Mouse (Mus musculus) erythroblast, embryonic 14.5 days (primary cell): ENCODE data around the gene Myl9. TPM values are rescaled to one million over a fixed set of nuclear protein-coding genes. Genes with fewer than 3 reads are reported as not detected.
"Not testable (repeated sequence)": the region's sequence is repeated elsewhere in the genome, so short reads cannot be mapped to it uniquely, and the experiment has no call there.

Experiments
- H3K27me3 ChIP-seq: 2 replicates; pipeline ENCODE4 v1.6.1; 2012; ENCODE audit warnings: inconsistent platforms; ENCODE audit not compliant: control insufficient read depth
- H3K36me3 ChIP-seq: 2 replicates; pipeline ENCODE4 v1.6.1; 2012; ENCODE audit warnings: mild to moderate bottlenecking, inconsistent platforms; ENCODE audit not compliant: control insufficient read depth
- H3K4me1 ChIP-seq: 2 replicates; pipeline ENCODE4 v1.6.1; 2012; ENCODE audit warnings: inconsistent platforms; ENCODE audit not compliant: control insufficient read depth
- H3K4me3 ChIP-seq: replicated peaks from 2 replicates; pipeline ENCODE3; 2012; ENCODE audit warnings: moderate library complexity, mild to moderate bottlenecking, inconsistent platforms
- H3K9me3 ChIP-seq: 2 replicates; pipeline ENCODE4 v1.6.1; 2012; ENCODE audit warnings: low read length, inconsistent platforms, mixed read lengths; ENCODE audit not compliant: control insufficient read depth
- GATA1 ChIP-seq: IDR thresholded peaks from 2 replicates; pipeline ENCODE4 v1.6.1; 2012; ENCODE audit warnings: low read length, inconsistent platforms, mixed read lengths
- TAL1 ChIP-seq: IDR thresholded peaks from 3 replicates; pipeline ENCODE4 v1.6.1; 2012; ENCODE audit warnings: low read length, inconsistent platforms, mixed read lengths
- polyA plus RNA-seq: library from polyadenylated mRNA; stranded (reverse); fragments of >175 nt; gene quantifications from 2 replicates; pipeline ENCODE4 v1.2.3, GENCODE M21; 2012

Gene Myl9
- polyA plus RNA-seq, 1 experiment = 0.10 TPM

DNA sequence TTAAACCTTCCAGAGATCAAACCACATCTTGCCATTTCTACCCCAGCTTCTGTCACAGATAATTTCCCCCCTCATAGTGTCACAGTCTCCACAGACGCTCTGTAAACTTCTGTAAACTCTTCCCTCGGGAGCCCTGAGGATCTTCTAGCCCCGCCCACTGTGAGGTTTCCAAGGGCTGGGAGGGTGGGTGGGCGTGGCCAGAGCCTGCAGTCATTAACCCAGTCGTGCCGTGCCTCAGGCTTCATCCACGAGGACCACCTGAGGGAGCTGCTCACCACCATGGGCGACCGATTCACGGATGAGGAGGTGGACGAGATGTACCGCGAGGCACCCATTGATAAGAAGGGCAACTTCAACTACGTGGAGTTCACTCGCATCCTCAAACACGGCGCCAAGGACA, 5.5 kb downstream of the Myl9 start:
- no peak for TF ChIP-seq GATA1
- no peak for TF ChIP-seq TAL1
- H3K36me3 ChIP-seq = peaks cover 2% of the 10 kb centered on the region; the same call in 1 of the 2 replicates
- peaks cover 3% of the 10 kb centered on the region for H3K9me3 ChIP-seq
- peak overlapping the region; percentile 37 for H3K4me3 ChIP-seq
- H3K27me3 ChIP-seq = peaks cover 8% of the 10 kb centered on the region
- peaks cover 80% of the 10 kb centered on the region for H3K4me1 ChIP-seq

DNA sequence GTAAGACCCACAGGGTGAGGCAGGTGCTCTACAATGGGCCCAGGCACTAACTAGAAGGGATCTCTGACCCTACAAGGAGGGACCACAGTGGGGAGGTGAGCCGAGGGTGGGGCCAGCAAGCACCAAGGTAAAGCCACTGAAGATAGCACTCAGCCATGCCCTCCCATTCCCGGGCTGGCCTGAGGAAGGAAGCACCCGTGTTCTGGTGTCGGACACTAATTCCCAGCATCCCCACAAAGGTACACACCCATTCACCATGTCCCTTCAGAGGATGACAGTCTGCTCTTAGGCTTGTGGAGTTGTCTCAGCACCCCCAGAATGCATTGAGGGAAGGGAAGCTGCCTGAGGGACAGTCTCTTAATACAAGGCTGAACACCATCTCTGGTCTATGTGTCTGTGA, 6.1 kb downstream of the Myl9 start:
- Histone ChIP-seq H3K4me3 (peak overlapping the region; percentile 37), H3K9me3 (peaks cover 5% of the 10 kb centered on the region), H3K27me3 (peaks cover 2% of the 10 kb centered on the region; the same call in 1 of the 2 replicates), H3K36me3 (peaks cover 4% of the 10 kb centered on the region), H3K4me1 (peaks cover 77% of the 10 kb centered on the region)
- TF ChIP-seq GATA1 (no peak), TAL1 (no peak)

DNA sequence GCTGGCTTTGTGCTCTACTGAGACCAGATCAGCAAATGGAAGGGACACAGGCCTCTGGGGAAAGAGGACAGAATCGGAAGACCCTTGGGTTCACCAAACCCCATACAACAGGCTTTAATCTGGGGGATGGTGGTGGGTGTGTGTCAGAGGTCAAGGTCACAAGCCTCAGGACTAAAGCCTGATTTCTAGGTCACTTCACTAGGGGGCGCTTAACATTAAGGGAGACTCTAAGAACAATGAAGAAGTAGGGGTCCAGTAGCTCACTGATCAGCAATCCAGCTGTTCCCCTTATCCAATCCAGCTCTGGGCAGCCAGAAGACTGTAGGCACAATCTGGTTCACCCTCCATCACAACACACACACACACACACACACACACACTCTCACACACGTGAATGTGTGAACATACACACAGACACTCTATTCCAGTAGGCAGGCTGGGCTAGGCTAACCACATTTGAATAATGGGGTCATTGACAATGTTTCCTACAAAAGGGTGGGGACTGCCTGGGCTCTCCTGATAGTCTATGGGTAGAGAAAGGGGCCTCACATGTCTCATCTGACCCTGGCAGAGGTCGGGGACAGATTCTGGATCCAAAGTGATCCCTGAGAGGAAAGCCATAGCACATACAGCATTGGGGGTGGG, 6.7 kb downstream of the Myl9 start:
- peaks cover 2% of the 10 kb centered on the region; the same call in 1 of the 2 replicates for H3K27me3 ChIP-seq
- peaks cover 76% of the 10 kb centered on the region for H3K4me1 ChIP-seq
- peaks cover 4% of the 10 kb centered on the region for H3K36me3 ChIP-seq
- H3K4me3 ChIP-seq = peak overlapping the region; percentile 2
- no peak for TF ChIP-seq TAL1
- no peak for TF ChIP-seq GATA1
- H3K9me3 ChIP-seq = peaks cover 7% of the 10 kb centered on the region

DNA sequence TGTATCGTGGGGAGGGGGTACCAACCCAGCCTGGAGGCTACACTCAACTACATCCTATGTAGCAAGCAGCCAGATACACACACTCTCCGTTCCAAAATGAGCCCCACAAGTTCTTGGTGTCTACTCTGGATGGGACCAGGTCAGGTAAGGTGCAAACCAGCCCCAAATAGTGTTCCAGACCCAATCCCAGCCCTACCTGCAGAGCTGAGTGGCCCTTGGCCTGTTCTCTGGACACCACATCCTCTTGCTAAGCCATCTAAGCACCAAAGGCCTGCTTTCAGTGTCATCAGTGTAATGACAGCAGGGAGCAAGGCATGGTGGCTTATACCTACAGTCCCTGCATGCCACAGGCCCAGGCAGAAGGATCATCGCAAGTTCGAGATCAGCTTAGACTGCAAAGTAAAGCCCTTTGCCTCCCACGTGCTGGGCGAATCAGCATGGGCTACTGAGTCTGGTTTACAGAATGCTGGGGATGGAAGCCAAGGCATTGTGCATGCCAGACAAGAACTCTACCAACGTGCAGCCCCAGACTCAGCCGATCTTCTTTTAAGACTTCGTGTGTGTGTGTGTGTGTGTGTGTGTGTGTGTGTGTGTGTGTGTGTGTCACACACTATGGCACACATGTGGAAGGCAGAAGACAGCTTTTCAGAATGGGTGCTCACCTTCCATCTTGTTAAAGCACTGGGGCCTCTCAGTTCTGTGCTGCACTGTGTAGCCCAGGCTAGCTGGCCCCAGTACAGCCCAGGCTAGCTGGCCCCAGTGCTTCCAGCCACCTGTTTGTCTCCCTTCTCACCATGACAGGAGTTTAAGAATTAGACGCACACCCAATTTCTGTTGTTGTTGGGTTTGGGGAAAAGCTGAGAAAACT, 7.5 kb downstream of the Myl9 start:
- H3K9me3 ChIP-seq = peaks cover 7% of the 10 kb centered on the region
- H3K36me3 ChIP-seq = peaks cover 4% of the 10 kb centered on the region
- H3K4me1 ChIP-seq = peaks cover 68% of the 10 kb centered on the region
- peak overlapping the region; percentile 2 for H3K4me3 ChIP-seq
- TF ChIP-seq GATA1 (no peak), TAL1 (no peak)
- H3K27me3 ChIP-seq = no peaks in the 10 kb centered on the region

DNA sequence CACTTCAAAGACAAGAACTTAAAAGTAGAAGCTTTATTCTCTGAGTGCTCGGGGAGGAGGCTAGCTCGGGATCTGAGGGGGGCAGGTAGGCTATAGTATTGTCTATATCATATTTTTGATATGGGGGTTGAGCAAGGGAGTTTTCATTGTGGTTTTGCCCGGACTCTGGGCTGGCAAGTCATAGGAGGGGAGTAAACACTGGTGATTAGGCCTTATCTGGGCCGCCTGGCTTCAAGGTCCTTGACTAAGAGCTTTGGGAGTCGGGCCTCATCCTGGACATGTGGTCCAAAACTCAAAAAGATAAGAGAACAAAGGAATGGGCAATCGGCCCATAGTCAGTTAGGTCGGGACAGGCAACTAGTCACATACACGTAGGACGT, 8.1 kb downstream of the Myl9 start:
- no peak overlapping the region for H3K4me3 ChIP-seq
- peaks cover 4% of the 10 kb centered on the region for H3K36me3 ChIP-seq
- TF ChIP-seq GATA1 (peak; percentile 59), TAL1 (no peak)
- H3K9me3 ChIP-seq = peaks cover 7% of the 10 kb centered on the region
- no peaks in the 10 kb centered on the region for H3K27me3 ChIP-seq
- peaks cover 70% of the 10 kb centered on the region for H3K4me1 ChIP-seq

DNA sequence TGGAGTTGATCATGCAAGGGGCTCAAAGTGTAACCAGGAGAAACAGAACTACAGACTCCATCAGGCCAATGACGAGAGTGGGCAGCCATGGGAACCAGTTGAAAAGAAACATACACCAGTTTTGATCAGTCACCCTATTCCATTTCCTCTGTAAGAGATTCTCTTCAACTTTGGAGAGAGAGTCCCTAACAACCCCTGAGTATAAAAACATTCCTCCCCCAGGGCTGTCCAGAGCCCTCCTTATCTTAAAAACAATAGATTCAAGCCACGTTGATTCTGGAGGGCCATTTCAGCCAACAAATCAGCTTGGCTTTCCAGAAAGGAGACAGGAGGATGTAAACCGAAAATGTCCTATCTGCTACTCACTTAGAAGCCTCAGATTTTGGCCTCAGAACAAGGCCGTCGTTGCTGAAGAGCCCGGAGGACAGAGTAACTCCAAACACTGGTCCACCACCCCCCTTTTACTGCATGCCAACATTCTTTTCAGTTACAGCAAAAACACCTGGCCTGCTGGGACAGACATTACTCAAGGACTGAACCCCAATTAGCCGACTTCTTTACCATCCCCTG, 8.9 kb downstream of the Myl9 start:
- Histone ChIP-seq H3K4me1 (peaks cover 66% of the 10 kb centered on the region), H3K9me3 (peaks cover 7% of the 10 kb centered on the region), H3K27me3 (no peaks in the 10 kb centered on the region), H3K36me3 (peaks cover 4% of the 10 kb centered on the region), H3K4me3 (no peak overlapping the region)
- TF ChIP-seq GATA1 = no peak
- no peak for TF ChIP-seq TAL1

DNA sequence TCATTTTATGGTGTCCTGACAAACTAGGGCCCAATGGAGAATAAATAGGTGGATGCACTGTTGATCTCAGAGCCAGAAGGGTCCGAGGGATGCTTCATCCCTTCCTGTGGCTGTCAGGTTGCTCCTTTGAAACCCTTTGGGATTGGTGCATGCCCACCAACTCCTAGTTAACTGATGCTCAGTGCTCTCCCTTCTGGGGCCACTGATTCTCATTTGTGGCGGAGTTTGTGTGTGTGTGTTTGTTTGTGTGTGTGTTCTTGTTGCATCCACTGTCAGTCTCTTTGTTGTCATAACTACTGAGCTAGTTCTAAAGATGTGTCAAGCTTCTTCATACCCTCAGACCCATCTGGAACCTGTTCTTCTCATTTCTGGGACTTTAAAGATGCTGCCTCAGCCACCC, 9.7 kb downstream of the Myl9 start:
- no peaks in the 10 kb centered on the region for H3K27me3 ChIP-seq
- peaks cover 4% of the 10 kb centered on the region for H3K36me3 ChIP-seq
- H3K9me3 ChIP-seq = peaks cover 7% of the 10 kb centered on the region
- TF ChIP-seq TAL1 (no peak), GATA1 (no peak)
- H3K4me3 ChIP-seq = no peak overlapping the region
- H3K4me1 ChIP-seq = peaks cover 62% of the 10 kb centered on the region

DNA sequence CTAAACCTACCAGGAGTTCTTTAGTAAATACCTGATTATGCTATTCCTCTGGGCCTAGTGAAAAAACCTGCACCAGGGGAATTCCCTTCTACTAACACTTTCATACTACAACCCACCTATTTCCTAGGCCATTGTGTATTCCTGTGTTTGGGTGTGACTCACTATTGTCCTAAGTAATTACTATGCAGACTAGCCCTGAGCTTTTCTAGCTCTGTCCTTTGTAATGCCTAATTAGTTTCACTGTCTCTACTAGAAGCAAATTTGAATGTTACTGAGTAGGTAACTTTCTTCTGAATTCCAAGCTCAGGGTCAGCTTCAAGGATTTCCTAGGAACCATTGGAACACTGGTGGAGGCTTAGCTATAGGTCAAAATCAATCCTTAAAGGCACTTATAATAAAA, 11.1 kb downstream of the Myl9 start:
- H3K4me3 ChIP-seq = not testable (repeated sequence)

DNA sequence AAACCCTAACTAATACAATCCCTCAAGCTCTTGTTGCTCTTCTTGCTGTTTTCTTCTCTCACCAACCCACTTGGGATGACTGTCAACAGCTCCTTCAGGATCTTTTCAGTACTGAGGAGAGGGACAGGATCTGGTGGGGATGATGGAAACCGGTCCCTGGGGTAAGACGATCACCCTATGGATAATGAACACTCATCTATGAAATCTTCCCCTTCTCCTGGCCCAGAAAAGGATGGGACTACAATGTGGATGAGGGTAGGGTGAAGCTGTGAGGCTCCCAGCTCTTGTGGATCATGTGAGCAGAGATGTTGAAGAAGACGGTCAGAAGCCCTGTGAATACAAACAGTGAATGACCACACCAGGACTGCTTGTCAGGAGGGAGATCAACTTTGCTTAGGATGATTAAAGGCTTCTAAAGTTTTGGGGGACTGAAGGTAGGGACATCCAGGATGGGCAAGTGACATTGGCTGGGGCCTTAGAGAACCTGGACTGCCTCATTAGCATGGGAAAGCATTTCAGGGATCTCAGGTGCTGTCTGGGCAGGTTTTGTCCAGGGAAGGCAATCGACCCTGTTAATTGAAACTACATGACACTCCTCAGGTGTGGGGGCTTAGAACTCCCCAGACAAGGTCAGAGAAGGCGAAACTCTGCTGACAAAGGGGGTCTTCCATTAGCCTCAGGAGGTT, 12.0 kb downstream of the Myl9 start:
- TF ChIP-seq TAL1 (no peak), GATA1 (no peak)
- Histone ChIP-seq H3K36me3 (peaks cover 4% of the 10 kb centered on the region), H3K4me1 (peaks cover 38% of the 10 kb centered on the region), H3K4me3 (no peak overlapping the region), H3K27me3 (no peaks in the 10 kb centered on the region), H3K9me3 (peaks cover 9% of the 10 kb centered on the region)

More for the DNA sequence above, 11.1 kb downstream of the Myl9 start:
- H3K4me1 ChIP-seq = peaks cover 47% of the 10 kb centered on the region
- not testable (repeated sequence) for H3K27me3 ChIP-seq, H3K36me3 ChIP-seq, H3K9me3 ChIP-seq
